Mouse (Mus musculus) frontal cortex, adult 2 months (tissue): ENCODE results near the gene Pou3f3. TPM values are rescaled to one million over a fixed set of nuclear protein-coding genes. Genes with fewer than 3 reads are reported as not detected.

Experiments used
- polyA plus RNA-seq: library from polyadenylated mRNA; depleted of rRNA; stranded (reverse); fragments of >200 nt; gene quantifications from 2 replicates; pipeline ENCODE4 v1.2.3, GENCODE M21; 2012; rRNA removed

Gene Pou3f3
- polyA plus RNA-seq, 1 experiment: 29.7 TPM

Other genes starting within 250 kb of the Pou3f3 start
- 56.2 and 57.1 TPM in 2 replicates for gene Mrps9, start 155.5 kb downstream of the Pou3f3 start, polyA plus RNA-seq